19 mouse cellular contexts compared by ENCODE assay signal in the genomic region with DNA sequence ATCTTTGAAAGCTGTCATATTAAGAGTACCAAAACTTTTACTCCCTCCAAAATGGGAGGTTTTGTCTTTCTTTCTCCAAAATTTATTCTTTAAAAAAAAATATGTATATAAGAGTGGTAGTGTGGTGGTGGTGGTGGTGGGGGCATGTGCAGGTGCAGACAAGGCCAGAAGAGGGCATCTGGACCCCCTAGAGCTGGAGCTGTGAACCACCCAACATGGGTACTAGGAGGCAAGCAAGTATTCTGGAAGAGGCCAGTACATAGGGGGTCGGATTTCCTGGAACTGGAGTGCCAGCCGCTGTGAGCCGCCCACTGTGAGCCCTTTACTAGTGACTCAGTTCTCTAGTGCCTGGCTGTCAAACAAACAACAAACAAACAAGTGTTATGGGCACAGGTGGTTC. TPM values are rescaled to one million over a fixed set of nuclear protein-coding genes. Genes with fewer than 3 reads are reported as not detected.
A peak's percentile ranks its signal among the peaks of the same experiment; 100 is the strongest.
DNase-seq lines count a peak whose midpoint lies in the region; ATAC-seq and TF ChIP-seq lines count a peak whose summit lies in the region.
"Had no signal": no experiment of that assay in that cellular context is flagged by ENCODE, and none has a peak within 500 bp of the region (broad histone marks: within the 10 kb centered on the region; RNA-seq: fewer than 3 reads in every experiment).

No protein-coding gene starts in this region.

- H3K4me1 ChIP-seq in forebrain, postnatal 0 days (ENCODE audit: insufficient read depth): no peaks in the 10 kb centered on the region
- peaks cover 5% of the 10 kb centered on the region; the same call in 1 of the 2 replicates for H3K4me1 ChIP-seq in forebrain, embryonic 11.5 days (replicated peaks; ENCODE audit: control insufficient read depth, insufficient read depth, low read length)

- WGBS in forebrain, postnatal 0 days: 51% methylated on average over 3 of the region's 3 CpGs
- 53% methylated on average over 3 of the region's 3 CpGs for WGBS in forebrain, embryonic 11.5 days

- no peak overlapping the region for H3K4me2 ChIP-seq in forebrain, postnatal 0 days (ENCODE audit: low read depth)
- no peak overlapping the region for H3K4me2 ChIP-seq in forebrain, embryonic 11.5 days (ENCODE audit: low read depth, low read length, severe bottlenecking)
- H3K4me2 ChIP-seq: heart, embryonic 15.5 days; hindbrain, embryonic 12.5 days; liver, embryonic 15.5 days; neural tube, embryonic 15.5 days had no signal

- no peaks in the 10 kb centered on the region; the same call in 1 of the 2 replicates for H3K36me3 ChIP-seq in forebrain, postnatal 0 days (ENCODE audit: insufficient read depth)
- H3K36me3 ChIP-seq in forebrain, embryonic 11.5 days (ENCODE audit: control insufficient read depth, insufficient read depth, low read length): no peaks in the 10 kb centered on the region
- H3K36me3 ChIP-seq: heart, embryonic 15.5 days; hindbrain, embryonic 12.5 days; limb, embryonic 10.5 days had no signal

- H3K4me3 ChIP-seq in forebrain, postnatal 0 days (ENCODE audit: low read depth, low read length): no peak overlapping the region
- H3K4me3 ChIP-seq in forebrain, embryonic 11.5 days (ENCODE audit: low read depth, low read length): no peak overlapping the region
- H3K4me3 ChIP-seq in layer of hippocampus, adult 2 months: no peak overlapping the region
- H3K4me3 ChIP-seq: forebrain, embryonic 10.5 days; heart, embryonic 15.5 days; hindbrain, embryonic 12.5 days; limb, embryonic 10.5 days; liver, embryonic 15.5 days; neural tube, embryonic 15.5 days had no signal

- no peak for DNase-seq in forebrain, postnatal 0 days
- DNase-seq in forebrain, embryonic 11.5 days (ENCODE audit: low spot score): no peak
- DNase-seq in layer of hippocampus, adult 2 months (ENCODE audit: low spot score in 2 of 2): no peak
- DNase-seq in layer of hippocampus, postnatal 14 days (ENCODE audit: low spot score in 2 of 2): no peak
- peak; percentile 19 for DNase-seq in retina, postnatal 1 day
- no peak for DNase-seq in retina, embryonic 14.5 days (ENCODE audit: low spot score)
- no peak for DNase-seq in yolk sac, embryonic 10.5 days (ENCODE audit: low spot score)
- DNase-seq in adrenal gland, adult (ENCODE audit: inconsistent age in 2 of 2, low spot score in 1 of 2): no peak
- DNase-seq: cerebellum, adult 11 months; kidney, adult 2 months; spleen, adult 18-20 months had no signal

- no peaks in the 10 kb centered on the region for H3K27me3 ChIP-seq in forebrain, postnatal 0 days (ENCODE audit: insufficient read depth, low read length)
- no peaks in the 10 kb centered on the region for H3K27me3 ChIP-seq in forebrain, embryonic 11.5 days (ENCODE audit: control insufficient read depth, insufficient read depth, low read length)
- H3K27me3 ChIP-seq: heart, embryonic 15.5 days; hindbrain, embryonic 12.5 days; liver, embryonic 15.5 days; neural tube, embryonic 15.5 days; Patski had no signal

- H3K27ac ChIP-seq in forebrain, postnatal 0 days (ENCODE audit: low read depth, low read length): no peak overlapping the region
- no peak overlapping the region for H3K27ac ChIP-seq in forebrain, embryonic 11.5 days (ENCODE audit: low read depth, low read length)
- no peak overlapping the region for H3K27ac ChIP-seq in layer of hippocampus, adult 2 months
- H3K27ac ChIP-seq: forebrain, embryonic 10.5 days; heart, embryonic 15.5 days; hindbrain, embryonic 12.5 days; limb, embryonic 10.5 days; liver, embryonic 15.5 days; macrophage; neural tube, embryonic 15.5 days had no signal

- TF ChIP-seq CTCF in forebrain, postnatal 0 days (IDR thresholded peaks at IDR 0.05; ENCODE audit: low read depth): peak; percentile 27
- peak; percentile 36; the same call in 1 of the 2 replicates for TF ChIP-seq CTCF in layer of hippocampus, adult 2 months (conservative IDR thresholded peaks at IDR 0.05)

- no peak overlapping the region for H3K9ac ChIP-seq in forebrain, postnatal 0 days
- no peak overlapping the region for H3K9ac ChIP-seq in forebrain, embryonic 11.5 days (ENCODE audit: low read length)
- H3K9ac ChIP-seq: heart, embryonic 15.5 days; hindbrain, embryonic 12.5 days; liver, embryonic 15.5 days; neural tube, embryonic 15.5 days had no signal

- ATAC-seq in forebrain, postnatal 0 days: 0 out of 2 replicates have a peak, but pooled peaks have one; percentile 34
- ATAC-seq in forebrain, embryonic 11.5 days (replicated peaks; ENCODE audit: low FRiP score): no peak
- ATAC-seq: Patski had no signal

- H3K9me3 ChIP-seq in forebrain, postnatal 0 days (ENCODE audit: low read length): no peaks in the 10 kb centered on the region
- H3K9me3 ChIP-seq in forebrain, embryonic 11.5 days (ENCODE audit: control insufficient read depth, low read length): no peaks in the 10 kb centered on the region
- H3K9me3 ChIP-seq: forebrain, embryonic 10.5 days; heart, embryonic 15.5 days; hindbrain, embryonic 12.5 days; limb, embryonic 10.5 days; liver, embryonic 15.5 days; neural tube, embryonic 15.5 days had no signal

RNA-seq across cellular contexts. Expression of a gene that starts 34.9 kb away (rescaled TPM):
- total RNA-seq in forebrain, postnatal 0 days (2014; rRNA removed): 4.9 and 8.4 TPM in 2 replicates
- polyA plus RNA-seq in forebrain, postnatal 0 days (2015; fragmentation: Nextera tagmentation; extraction: Ambion mirVana): 0.65 and 1.7 TPM in 2 replicates
- polyA plus RNA-seq in forebrain, embryonic 11.5 days (2014; fragmentation: Nextera tagmentation; extraction: Ambion mirVana): 5.6 and 7.9 TPM in 2 replicates
- total RNA-seq in layer of hippocampus, adult 2 months (2021): 10 to 100 TPM; 11.2 to 11.8 TPM
- 10 to 100 TPM in 1 of 2 experiments, 1 to 10 TPM in 1; 9.2 to 10.2 TPM for total RNA-seq in layer of hippocampus, postnatal 14 days (2021)
